Mouse (Mus musculus): ENCODE results near the gene Sp6. TPM values are rescaled to one million over a fixed set of nuclear protein-coding genes. Genes with fewer than 3 reads are reported as not detected.

Gene Sp6
- total and polyA plus RNA-seq, 3 experiments = 0.11 to 0.21 (median 0.21) TPM

- 45% methylated on average over 8 of the region's 8 CpGs for WGBS
- intact Hi-C loops (cut with DNase I) = no loop called here
- Histone ChIP-seq H3K9ac (ENCODE audit: low read depth, low read length) (no peak overlapping the region), H3K27ac (no peak overlapping the region), H3K36me3 (ENCODE audit: control insufficient read depth, insufficient read depth, low read length) (no peaks in the 10 kb centered on the region), H3K27me3 (ENCODE audit: control insufficient read depth, insufficient read depth, low read length) (peaks cover 4% of the 10 kb centered on the region), H3K79me2 (replicated peaks; ENCODE audit: control insufficient read depth, insufficient read depth, low read length) (no peaks in the 10 kb centered on the region), H3K4me1 (ENCODE audit: control insufficient read depth, insufficient read depth, low read length) (no peaks in the 10 kb centered on the region), H3K4me3 (no peak overlapping the region)
- TF ChIP-seq CTCF (IDR thresholded peaks at IDR 0.05) (no peak), POLR2A (IDR thresholded peaks at IDR 0.05; ENCODE audit: insufficient read depth, low read depth, low read length) (no peak)
- no peak for DNase-seq
Observed at GRCm38 (mm10) chr11:96992722-96993311, 20.4 kb upstream of the Sp6 start.

GRCm38 (mm10) chr11:96995031-96995430 lies 18.2 kb upstream of the Sp6 start:
- Histone ChIP-seq H3K27ac (no peak overlapping the region), H3K4me3 (no peak overlapping the region), H3K36me3 (ENCODE audit: control insufficient read depth, insufficient read depth, low read length) (no peaks in the 10 kb centered on the region), H3K4me1 (ENCODE audit: control insufficient read depth, insufficient read depth, low read length) (no peaks in the 10 kb centered on the region), H3K9ac (ENCODE audit: low read depth, low read length) (no peak overlapping the region), H3K27me3 (ENCODE audit: control insufficient read depth, insufficient read depth, low read length) (peaks cover 4% of the 10 kb centered on the region), H3K79me2 (replicated peaks; ENCODE audit: control insufficient read depth, insufficient read depth, low read length) (no peaks in the 10 kb centered on the region)
- no peak for DNase-seq
- 49% methylated on average over 5 of the region's 5 CpGs for WGBS
- intact Hi-C loops (cut with DNase I) = no loop called here
- TF ChIP-seq EP300 (IDR thresholded peaks at IDR 0.05; ENCODE audit: insufficient read depth, low read depth, low read length) (no peak), CTCF (IDR thresholded peaks at IDR 0.05) (no peak), POLR2A (IDR thresholded peaks at IDR 0.05; ENCODE audit: insufficient read depth, low read depth, low read length) (no peak)

- no peak overlapping the region for H3K9ac ChIP-seq (ENCODE audit: low read depth, low read length)
- TF ChIP-seq POLR2A (IDR thresholded peaks at IDR 0.05; ENCODE audit: insufficient read depth, low read depth, low read length) (no peak), CTCF (IDR thresholded peaks at IDR 0.05) (no peak), EP300 (IDR thresholded peaks at IDR 0.05; ENCODE audit: insufficient read depth, low read depth, low read length) (no peak)
- 80% methylated on average over 15 of the region's 15 CpGs for WGBS
- H3K27me3 ChIP-seq (ENCODE audit: control insufficient read depth, insufficient read depth, low read length) = peaks cover 4% of the 10 kb centered on the region
- H3K79me2 ChIP-seq (replicated peaks; ENCODE audit: control insufficient read depth, insufficient read depth, low read length) = no peaks in the 10 kb centered on the region
- intact Hi-C loops (cut with DNase I) = no loop called here
- no peaks in the 10 kb centered on the region for H3K36me3 ChIP-seq (ENCODE audit: control insufficient read depth, insufficient read depth, low read length)
- no peak overlapping the region for H3K27ac ChIP-seq
- DNase-seq = no peak
- no peaks in the 10 kb centered on the region for H3K4me1 ChIP-seq (ENCODE audit: control insufficient read depth, insufficient read depth, low read length)
- no peak overlapping the region for H3K4me3 ChIP-seq
Observed at GRCm38 (mm10) chr11:96995836-96996772, 17.1 kb upstream of the Sp6 start.

GRCm38 (mm10) chr11:96996773-96997379 lies 16.3 kb upstream of the Sp6 start:
- no peaks in the 10 kb centered on the region for H3K79me2 ChIP-seq (replicated peaks; ENCODE audit: control insufficient read depth, insufficient read depth, low read length)
- H3K27ac ChIP-seq = peak overlapping the region; percentile 45
- peaks cover 4% of the 10 kb centered on the region for H3K27me3 ChIP-seq (ENCODE audit: control insufficient read depth, insufficient read depth, low read length)
- no peaks in the 10 kb centered on the region for H3K4me1 ChIP-seq (ENCODE audit: control insufficient read depth, insufficient read depth, low read length)
- no peak for DNase-seq
- 22% methylated on average over 17 of the region's 17 CpGs for WGBS
- H3K36me3 ChIP-seq (ENCODE audit: control insufficient read depth, insufficient read depth, low read length) = no peaks in the 10 kb centered on the region
- TF ChIP-seq POLR2A (IDR thresholded peaks at IDR 0.05; ENCODE audit: insufficient read depth, low read depth, low read length) = no peak
- no peak for TF ChIP-seq CTCF (IDR thresholded peaks at IDR 0.05)
- TF ChIP-seq EP300 (IDR thresholded peaks at IDR 0.05; ENCODE audit: insufficient read depth, low read depth, low read length) = no peak
- peak overlapping the region; percentile 45 for H3K4me3 ChIP-seq
- intact Hi-C loops (cut with DNase I) = no loop called here
- H3K9ac ChIP-seq (ENCODE audit: low read depth, low read length) = peak overlapping the region; percentile 34

GRCm38 (mm10) chr11:96997380-96997956 lies 15.7 kb upstream of the Sp6 start:
- intact Hi-C loops (cut with DNase I) = no loop called here
- Histone ChIP-seq H3K27ac (peak overlapping the region; percentile 45), H3K9ac (ENCODE audit: low read depth, low read length) (peak overlapping the region; percentile 34), H3K36me3 (ENCODE audit: control insufficient read depth, insufficient read depth, low read length) (no peaks in the 10 kb centered on the region), H3K4me1 (ENCODE audit: control insufficient read depth, insufficient read depth, low read length) (no peaks in the 10 kb centered on the region), H3K79me2 (replicated peaks; ENCODE audit: control insufficient read depth, insufficient read depth, low read length) (no peaks in the 10 kb centered on the region), H3K27me3 (ENCODE audit: control insufficient read depth, insufficient read depth, low read length) (peaks cover 4% of the 10 kb centered on the region), H3K4me3 (peak overlapping the region; percentile 45)
- no peak for TF ChIP-seq CTCF (IDR thresholded peaks at IDR 0.05)
- TF ChIP-seq EP300 (IDR thresholded peaks at IDR 0.05; ENCODE audit: insufficient read depth, low read depth, low read length) = no peak
- no peak for TF ChIP-seq POLR2A (IDR thresholded peaks at IDR 0.05; ENCODE audit: insufficient read depth, low read depth, low read length)
- peak; percentile 57 to 67 for DNase-seq
- WGBS = 13% methylated on average over 30 of the region's 30 CpGs

All from heart, adult 2 months (tissue).